Mouse (Mus musculus) lung, postnatal 36 days (tissue): Measurements from ENCODE around the gene Cat.

ENCODE experiments used
- DNase-seq: peaks from one replicate; pipeline ENCODE4 v3.0.0; 2022; ENCODE audit warnings: mixed read lengths

The Cat gene

DNA sequence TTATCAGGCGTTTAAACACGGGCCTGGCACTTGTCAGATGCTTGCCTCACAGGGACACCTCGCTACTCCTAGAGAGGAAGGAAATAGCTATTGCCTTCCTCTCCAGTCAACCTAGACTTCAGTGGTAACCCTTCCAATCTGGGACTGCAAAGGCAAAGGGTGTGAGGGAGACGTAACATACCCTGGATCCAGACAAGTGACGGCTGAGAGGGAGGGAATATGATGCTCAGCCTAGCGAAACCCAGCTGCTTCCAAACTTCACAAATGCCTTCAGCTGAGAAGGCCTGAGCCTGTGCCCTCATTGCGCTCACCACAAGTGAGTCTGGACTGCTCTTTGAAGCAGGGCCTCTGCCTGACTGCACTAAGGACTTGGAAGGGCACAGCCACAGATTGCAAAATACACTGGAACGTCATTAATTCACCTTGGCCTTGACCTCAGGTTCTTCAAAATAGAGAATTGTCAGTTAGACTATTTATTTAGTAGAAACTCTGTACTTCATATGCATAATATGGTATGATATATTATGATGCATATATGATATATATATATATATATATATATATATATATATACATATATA is 52.2 kb downstream of the Cat start:
- DNase-seq, result peak; percentile 41

DNA sequence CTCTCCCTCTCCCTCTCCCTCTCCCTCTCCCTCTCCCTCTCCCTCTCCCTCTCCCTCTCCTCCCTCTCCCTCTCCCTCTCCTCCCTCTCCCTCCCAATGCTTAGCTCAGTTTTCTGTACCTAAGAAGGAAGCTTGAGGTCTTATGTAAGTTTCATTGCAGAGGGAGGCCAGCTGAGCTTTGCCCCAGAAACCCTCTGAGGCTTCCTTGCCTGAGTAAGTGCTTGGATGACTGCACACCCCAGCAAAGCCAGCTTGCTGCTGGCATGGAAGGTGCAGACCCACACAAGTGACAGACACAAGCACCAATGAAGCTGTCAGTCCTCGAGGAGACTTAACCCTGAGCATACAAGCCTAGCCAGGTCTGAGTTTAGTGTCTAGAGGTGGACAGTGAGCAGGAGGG is 54.2 kb downstream of the Cat start:
- no peak for DNase-seq

DNA sequence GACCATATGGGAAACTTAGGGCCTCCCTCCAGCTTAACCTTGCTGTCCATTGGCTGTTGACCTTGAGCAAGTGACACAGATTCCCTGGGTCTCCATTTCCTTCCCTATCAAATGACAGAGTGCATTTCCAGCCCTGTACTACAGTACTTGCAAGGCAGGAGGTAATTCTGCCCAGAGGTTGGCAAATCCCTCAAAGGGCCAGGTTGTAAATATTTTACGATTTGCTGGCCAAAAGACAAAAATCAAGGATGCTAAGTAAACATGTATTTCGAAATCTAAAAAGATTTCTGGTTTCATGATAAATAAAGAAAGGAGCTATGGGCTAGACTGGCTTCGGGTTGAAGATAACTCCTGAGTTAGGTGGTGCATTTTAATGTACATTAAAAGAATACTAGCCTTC is 56.6 kb downstream of the Cat start:
- DNase-seq, result peak; percentile 53

DNA sequence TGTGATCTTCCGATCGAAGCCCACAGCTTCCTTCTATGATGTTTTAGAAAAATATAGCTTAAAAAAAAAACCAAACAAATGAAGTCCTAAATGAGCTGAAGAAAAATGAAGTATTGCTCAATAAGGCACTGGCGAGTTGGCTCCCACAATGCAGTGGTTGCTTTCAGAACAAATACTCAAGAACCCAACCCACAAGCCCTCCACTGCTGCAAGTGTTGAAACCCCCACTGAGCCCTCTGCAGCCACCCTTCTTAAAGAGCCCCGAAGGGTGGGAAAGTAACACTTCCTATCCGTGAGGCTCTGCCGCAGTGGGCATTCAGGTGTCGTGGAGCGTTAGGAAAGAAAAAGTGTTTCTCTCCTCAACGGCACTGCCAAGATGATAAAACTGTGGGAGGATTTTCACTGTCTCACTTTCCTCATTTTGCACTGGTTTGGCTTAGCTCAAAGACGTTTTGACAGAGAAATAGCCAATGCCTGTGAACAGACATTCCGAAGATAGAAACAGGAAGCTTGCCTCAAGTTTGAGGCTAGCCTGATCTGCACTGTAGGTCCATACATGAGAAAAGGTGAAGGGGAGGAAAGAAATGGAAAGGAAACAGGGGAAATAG is 59.4 kb downstream of the Cat start:
- DNase-seq, result peak; percentile 77

DNA sequence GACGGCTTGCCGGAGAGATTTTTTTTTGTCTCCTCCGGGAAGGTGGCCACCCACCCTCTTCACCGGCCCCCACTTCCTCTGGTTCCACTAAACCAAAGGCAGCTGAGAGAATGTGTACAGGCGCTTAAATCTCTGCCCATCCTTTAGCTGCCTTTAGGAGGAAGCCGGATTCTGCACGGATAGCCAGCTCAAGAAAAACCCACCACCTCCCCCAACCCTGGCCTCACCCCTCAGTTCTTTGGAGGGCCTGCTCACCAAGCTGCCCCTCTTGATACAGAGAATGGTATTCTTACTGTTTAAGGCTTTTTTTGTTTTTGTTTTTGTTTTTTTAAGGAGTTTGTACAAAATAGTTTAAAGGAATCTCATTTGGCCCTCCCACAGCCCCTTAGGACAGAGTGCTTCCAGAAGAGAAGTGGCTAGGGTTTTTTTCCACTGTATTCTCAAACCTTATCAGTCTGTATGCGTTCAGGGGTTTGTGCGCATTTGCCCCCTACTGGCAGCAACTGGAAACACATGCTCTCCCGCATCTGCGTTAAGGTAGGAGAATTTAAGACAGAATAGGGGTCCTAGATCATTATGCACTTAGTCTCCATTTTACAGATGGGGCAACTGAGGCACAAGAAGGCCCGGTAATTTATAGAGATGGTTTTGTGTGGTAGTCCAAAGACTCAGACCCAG is 60.5 kb downstream of the Cat start:
- DNase-seq, result peak; percentile 86

DNA sequence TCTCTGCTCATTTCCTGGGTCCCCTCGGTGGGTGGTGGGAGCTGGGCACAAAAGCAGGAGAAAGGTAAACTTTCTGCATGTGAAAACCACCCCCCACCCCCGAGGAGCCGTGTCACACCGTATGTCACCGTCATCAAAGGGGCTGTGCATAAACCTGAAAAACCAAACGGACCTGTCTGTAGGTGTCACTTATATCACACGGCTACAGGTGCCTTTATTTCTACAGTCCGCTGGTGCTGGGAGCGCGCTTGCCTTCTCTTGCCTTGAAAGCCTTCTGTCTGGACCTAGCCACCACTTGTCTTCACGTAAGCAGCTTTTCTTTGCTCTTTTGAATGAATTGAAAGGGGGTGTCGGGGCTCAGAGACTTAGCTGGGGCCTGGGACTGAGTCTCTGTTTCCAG is 61.1 kb downstream of the Cat start:
- peak; percentile 51 for DNase-seq

DNA sequence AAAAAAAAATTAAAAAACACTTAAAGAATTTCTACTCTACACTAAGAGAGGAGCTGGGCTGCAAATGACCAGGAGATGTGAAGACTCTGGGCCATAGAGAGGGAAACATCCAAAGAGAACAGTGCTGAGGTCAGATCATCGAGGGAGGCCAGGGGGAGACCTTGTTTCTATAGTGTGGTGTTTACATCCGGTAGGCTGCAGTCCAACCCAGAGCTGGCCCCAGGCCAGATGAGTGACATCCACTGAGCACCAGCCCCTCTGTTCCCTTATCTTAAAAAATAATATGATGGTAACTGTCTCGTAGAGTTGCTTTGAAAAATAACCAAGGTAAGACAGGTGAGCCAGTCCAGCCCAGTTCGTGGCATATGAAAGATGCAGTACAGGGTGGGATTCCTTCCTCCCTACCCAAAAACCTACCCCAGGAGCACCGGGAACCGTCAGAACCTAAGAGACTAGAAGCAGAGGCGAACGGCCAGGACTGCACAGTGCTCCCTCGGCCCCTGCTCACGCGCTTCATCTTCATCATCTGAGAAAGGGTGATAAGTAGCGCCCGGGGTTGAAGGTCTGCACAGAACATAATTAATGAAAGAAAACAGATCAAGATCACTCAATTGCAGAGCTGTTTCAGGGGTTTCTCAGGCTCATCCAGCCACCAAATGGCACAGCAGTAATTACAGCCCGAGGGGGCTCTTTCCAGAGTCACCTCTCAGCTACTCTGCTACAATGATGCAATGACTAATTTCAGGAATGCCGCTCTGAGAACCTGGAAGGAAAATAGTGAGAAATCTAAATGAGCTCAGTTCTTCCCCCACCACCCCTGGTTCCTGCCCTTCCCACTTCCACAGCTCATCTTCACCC is 64.1 kb downstream of the Cat start:
- no peak for DNase-seq

DNA sequence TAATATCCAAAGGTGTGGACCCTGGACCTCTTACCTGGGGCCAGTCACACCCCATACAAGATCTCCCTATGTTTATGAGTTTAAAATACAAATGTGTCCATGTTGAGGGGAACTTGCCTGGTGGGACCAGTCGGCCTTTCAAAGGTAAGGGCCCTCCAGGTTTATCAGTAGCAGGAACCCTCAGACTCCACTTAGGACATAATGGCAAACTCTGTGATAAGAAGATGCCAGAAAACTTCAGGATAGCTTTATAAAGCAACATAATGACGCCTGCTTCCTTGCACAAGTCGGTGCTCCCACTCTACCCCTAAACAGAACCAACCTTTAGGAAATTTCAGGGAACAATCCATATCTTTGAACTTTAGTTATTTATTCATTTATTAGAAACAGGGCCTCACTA is 69.2 kb downstream of the Cat start:
- peak; percentile 49 for DNase-seq

DNA sequence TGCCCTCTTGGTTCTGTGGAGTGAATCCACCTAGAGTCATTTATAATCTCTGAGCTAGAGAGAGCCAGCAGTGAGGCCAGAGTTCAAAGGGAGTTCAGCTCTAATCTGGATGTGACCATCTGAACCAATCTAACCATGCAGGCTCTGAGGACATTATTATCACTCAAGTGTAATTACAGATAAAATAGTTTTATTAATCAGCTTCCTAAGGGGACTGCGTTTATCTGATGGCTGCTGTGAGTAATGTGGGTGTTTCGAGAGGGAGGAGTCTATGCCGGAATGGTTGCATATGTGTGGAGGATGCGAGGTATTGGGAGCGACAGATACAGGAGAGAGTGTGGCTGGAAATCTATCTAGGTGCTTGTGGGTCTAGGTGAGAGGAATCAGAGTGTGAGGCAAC is 71.6 kb downstream of the Cat start:
- DNase-seq, result no peak

DNA sequence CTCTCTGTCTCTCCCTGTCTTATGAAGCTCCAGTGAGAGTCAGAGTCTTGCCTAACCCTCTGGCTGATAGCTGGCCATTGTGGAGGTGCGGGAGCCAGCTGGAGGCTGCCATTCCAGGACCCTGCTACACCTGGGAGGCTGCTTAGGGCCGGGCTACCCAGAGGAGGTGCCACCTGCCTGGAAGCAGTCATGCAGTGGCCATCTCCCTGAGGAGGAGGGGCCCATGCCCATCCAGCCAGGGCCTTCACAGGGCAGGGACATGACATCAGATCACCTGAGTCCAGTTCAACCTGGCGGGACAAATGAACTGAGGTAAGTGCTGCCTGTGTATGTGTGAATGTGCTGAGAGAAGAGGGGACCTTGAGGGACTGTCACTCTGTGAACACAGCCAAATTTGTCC is 73.1 kb downstream of the Cat start:
- DNase-seq, result no peak

DNA sequence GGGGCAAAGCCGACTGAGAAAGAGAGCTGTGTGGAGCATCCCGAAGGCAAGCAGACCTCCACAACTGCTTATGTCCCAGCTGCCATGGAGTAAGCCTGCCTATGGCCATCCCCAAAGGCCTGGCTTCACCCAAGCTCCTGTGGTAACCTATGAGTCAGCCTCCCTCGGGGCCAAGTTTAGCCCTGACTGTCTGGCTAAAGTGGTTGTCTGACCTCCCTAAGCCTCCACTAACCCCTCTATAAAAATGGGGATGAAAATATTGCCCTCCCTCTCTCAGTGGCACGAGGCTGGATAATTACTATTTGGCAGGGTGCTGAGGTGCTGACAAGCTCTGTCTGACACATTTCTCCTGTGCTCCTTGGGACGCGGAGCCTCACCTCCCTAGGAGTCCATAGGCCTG is 73.6 kb downstream of the Cat start, which contains the start of gene Elf5:
Gene Elf5, plus strand, starts transcription at position 341 of the 400 bp plus-strand sequence.
- DNase-seq, result no peak

DNA sequence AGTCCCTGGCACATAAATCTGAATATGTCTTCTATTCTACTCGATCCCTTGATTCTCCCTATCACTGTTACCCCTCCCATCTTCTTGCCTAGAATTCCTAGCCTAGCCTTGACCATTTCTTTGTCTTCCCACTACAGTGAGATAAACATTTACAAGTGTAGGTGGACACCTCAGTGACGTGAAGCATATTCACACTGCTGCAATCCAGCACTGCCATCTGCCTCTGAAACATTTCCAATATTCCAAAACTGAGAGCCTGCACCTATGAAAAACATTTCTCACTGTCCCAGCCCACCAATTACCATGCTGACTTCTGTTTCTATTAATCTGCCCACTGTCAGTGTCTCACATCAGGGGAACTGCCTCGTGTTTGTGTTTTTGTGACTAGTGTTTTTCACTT is 78.7 kb downstream of the Cat start:
- DNase-seq, result no peak
